Mouse (Mus musculus): ENCODE measurements around the gene Pola2. TPM values are rescaled to one million over a fixed set of nuclear protein-coding genes. Genes with fewer than 3 reads are reported as not detected.

Pola2 gene
- polyA plus RNA-seq, 1 experiment from 2014 or later: 80.7 TPM

DNA sequence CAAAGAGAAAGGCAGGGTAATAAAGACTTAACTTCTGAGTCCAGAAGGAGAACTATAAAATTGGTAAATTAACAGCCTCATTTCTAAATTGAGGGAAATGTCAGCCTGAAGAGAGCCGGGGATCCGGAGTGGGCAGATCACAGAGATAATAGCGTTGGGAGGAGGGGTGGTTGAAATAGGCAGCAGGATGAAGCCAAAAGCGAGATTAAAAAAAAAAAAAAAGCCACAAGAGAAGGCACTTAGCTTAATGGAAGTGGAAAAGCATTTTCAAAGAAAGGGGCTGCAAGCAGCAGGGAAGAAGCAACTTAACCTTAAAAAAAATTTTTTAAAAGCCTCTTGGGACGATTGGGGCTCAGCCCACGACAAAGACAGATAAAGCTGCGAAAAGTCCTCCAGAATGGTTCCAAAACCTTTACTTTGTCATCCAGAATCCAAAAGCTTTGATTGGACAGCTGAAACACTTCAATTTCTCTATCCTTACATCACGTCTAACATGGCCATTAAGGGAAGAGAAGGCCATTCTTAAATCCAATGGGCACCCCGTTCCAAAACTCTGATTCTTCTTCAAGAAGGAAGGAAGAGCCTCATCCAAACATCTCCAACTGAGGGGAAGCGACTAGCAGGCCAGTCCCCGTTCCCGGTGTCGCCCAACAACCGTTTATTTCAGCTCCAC lies 52.4 kb downstream of the Pola2 start:
- no peak for DNase-seq (ENCODE audit: low spot score)
- Histone ChIP-seq H3K4me1 (peaks cover 29% of the 10 kb centered on the region), H3K4me3 (peak overlapping the region; percentile 99), H3K9me3 (no peaks in the 10 kb centered on the region), H3K27me3 (ENCODE audit: insufficient read depth, poor library complexity, severe bottlenecking) (no peaks in the 10 kb centered on the region), H3K27ac (peak overlapping the region; percentile 96), H3K36me3 (peaks cover 29% of the 10 kb centered on the region)
- WGBS: 7% methylated on average over 14 of the region's 14 CpGs

DNA sequence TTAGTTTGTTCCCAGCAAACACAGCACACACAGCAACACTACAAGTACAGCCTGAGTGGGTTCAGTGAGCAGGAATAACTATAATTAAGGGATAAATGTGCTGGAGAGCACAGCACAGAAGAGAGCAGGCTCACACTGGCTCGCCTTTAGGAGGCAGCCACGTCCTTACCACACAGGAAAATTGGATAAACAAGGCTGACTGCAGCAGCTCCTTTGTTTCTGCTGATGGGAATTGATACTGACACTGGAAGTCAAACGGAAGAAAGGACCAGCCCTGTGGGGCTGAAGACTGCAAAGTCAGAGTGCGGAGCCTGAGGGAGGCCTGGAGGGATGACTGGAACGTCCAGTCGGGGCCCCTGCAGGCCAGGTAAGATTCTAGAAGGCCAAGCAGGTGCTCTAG lies 53.8 kb downstream of the Pola2 start:
- no peak overlapping the region for H3K27ac ChIP-seq
- H3K4me3 ChIP-seq: peak overlapping the region; percentile 16; the same call in 1 of the 2 replicates
- H3K4me1 ChIP-seq: peaks cover 27% of the 10 kb centered on the region
- no peaks in the 10 kb centered on the region for H3K9me3 ChIP-seq
- no peak for DNase-seq (ENCODE audit: low spot score)
- no peaks in the 10 kb centered on the region for H3K27me3 ChIP-seq (ENCODE audit: insufficient read depth, poor library complexity, severe bottlenecking)
- H3K36me3 ChIP-seq: peaks cover 33% of the 10 kb centered on the region
- 60% methylated on average over 6 of the region's 6 CpGs for WGBS

DNA sequence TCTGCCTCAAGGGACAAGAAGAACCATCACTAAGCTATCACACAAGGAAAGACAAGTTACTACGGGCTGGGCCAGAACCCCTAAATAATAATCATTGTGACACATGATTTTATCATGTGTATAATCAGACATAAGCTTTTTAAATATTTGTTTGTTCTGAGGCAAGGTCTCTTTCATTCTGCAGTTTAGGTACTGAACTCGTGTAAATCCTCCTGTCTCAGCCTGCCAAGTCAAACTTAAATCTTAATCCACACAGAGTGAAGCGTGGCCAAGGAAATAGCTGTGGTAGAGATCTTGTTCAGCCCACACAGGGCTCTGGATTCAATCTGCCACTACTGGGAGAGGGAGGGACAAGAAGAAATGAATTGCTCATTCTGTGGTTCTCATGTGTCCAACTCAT lies 56.7 kb downstream of the Pola2 start:
- 92% methylated on average over 3 of the region's 3 CpGs for WGBS
- H3K27me3 ChIP-seq (ENCODE audit: insufficient read depth, poor library complexity, severe bottlenecking): no peaks in the 10 kb centered on the region
- H3K36me3 ChIP-seq: peaks cover 58% of the 10 kb centered on the region
- H3K27ac ChIP-seq: no peak overlapping the region
- DNase-seq (ENCODE audit: low spot score): no peak
- peaks cover 20% of the 10 kb centered on the region for H3K4me1 ChIP-seq
- no peaks in the 10 kb centered on the region for H3K9me3 ChIP-seq
- no peak overlapping the region for H3K4me3 ChIP-seq

DNA sequence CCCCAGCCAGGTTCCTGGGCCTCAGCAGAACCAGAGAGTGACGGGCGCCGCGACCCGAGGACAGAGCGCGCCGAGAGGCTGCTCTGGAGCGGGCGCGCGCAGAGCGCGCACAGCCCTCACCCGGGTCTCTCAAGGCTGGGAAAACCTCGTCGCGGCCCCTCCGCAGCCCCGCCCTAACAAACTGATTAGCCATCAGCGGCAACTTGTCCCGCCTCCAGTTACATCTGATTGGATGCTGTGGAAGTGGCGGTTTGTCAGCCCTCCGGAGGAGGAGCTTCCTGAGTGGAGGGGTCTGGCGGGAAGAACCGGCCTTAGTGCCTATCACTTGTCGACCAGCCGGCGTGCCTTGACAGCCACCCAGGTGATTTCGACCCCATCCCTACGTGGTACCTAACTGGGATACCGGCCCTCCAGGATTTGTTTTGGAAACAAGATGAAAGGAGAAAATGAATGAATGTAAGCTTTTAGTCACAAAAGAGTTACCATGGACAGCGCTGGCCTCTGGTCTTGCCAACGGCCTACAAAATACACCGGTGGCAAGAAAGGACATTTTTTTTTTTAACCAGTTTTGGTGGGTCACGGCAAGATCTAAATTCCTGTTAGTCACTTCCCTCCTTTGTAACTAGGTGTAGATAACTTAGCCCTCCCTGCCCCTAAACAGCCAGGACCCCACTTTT lies 69.9 kb downstream of the Pola2 start, which contains the start of gene Tigd3:
Tigd3 (minus strand) TSS at position 148 of the 677 bp plus-strand sequence.
- Histone ChIP-seq H3K4me1 (peaks cover 30% of the 10 kb centered on the region), H3K4me3 (peak within 1 kb of the TSS; percentile 79), H3K9me3 (no peaks in the 10 kb centered on the region), H3K27ac (peak within 1 kb of the TSS; percentile 95), H3K36me3 (peaks cover 46% of the 10 kb centered on the region), H3K27me3 (ENCODE audit: insufficient read depth, poor library complexity, severe bottlenecking) (no peaks in the 10 kb centered on the region)
- peak; percentile 98 for DNase-seq (ENCODE audit: low spot score)
- WGBS: 3% methylated on average over 36 of the region's 36 CpGs

DNA sequence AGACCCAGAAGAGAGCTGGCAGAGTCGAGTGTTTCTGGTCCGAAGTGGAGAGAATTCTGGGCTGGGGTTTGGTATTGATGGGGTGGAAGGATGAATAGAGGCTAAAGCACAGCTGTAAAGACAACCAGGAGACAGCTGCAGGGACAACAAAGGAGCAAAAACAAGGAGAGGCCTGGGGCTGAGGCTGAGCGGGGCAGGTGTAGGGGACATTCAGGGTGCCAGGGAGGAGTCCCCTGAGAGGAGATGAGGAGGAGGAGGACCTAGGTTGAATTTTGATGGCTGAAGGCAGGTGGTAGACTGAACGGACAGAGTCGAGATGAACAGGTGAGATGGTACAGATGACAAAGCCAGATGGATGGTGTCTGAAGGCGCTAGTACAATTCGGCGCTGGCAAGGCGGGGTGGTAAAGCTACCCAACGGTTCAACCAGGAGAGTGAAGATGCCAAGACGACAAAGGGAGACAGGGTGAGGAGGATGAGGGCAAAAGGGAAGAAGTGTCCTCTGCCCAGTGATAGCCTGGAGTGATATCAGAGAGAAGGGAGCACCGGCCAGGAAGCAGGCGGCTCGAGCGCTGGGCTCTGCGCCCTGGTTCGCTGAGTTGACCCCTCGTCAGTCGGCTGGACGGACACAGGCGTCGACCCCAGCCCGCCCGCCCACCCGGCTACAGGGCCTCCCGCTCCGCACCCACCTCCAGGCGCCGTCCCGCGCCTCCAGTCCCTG lies 70.6 kb downstream of the Pola2 start:
- peaks cover 42% of the 10 kb centered on the region for H3K36me3 ChIP-seq
- H3K27ac ChIP-seq: peak overlapping the region; percentile 95
- peak overlapping the region; percentile 79 for H3K4me3 ChIP-seq
- DNase-seq (ENCODE audit: low spot score): no peak
- H3K27me3 ChIP-seq (ENCODE audit: insufficient read depth, poor library complexity, severe bottlenecking): no peaks in the 10 kb centered on the region
- 13% methylated on average over 24 of the region's 31 CpGs for WGBS
- no peaks in the 10 kb centered on the region for H3K9me3 ChIP-seq
- H3K4me1 ChIP-seq: peaks cover 30% of the 10 kb centered on the region

DNA sequence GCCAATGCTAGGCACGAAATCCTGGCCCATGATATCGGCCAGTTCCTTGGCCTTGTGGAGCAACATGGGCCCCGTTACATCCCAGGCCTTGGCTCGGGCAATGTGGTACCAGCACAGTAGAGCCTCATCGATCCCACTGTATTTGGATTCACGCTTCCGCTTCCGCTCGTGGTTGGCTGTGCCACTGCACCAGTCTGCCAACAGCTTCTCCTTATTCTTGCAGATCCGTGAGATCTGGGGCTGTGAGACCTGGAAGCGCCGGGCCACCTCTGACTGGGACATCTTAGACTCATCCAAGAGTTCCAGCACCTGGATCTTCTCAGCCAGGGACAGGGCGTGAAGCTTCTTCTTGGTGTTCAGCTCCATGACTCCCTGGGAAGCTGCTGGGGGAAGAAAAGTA lies 71.3 kb downstream of the Pola2 start:
- 93% methylated on average over 13 of the region's 13 CpGs for WGBS
- H3K4me3 ChIP-seq: 0 out of 2 replicates have a peak overlapping the region, but pooled peaks have one; percentile 79
- peaks cover 30% of the 10 kb centered on the region for H3K4me1 ChIP-seq
- no peak for DNase-seq (ENCODE audit: low spot score)
- H3K9me3 ChIP-seq: no peaks in the 10 kb centered on the region
- H3K36me3 ChIP-seq: peaks cover 36% of the 10 kb centered on the region
- no peaks in the 10 kb centered on the region for H3K27me3 ChIP-seq (ENCODE audit: insufficient read depth, poor library complexity, severe bottlenecking)
- H3K27ac ChIP-seq: peak overlapping the region; percentile 95; the same call in 1 of the 2 replicates

DNA sequence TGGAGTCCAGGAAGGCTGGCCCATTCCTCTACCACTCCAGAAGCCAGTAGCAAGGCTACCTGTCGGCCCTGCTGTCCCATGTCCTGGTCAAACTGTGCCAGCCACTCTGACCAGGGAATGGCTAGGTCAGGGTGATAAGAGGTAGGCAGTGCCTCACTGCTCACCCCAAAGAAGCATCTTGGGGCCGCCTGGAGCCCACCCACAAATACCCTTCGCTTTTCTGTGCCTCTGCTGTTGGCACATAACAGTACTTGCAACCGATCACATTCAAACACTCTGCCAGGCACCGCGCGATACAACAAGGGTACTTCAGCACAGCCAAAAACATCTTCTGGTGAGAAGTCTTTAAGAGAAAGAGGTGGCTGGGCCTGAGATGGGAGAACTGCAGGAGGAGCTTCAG lies 71.7 kb downstream of the Pola2 start:
- peak overlapping the region; percentile 4; the same call in 1 of the 2 replicates for H3K27ac ChIP-seq
- DNase-seq (ENCODE audit: low spot score): no peak
- H3K9me3 ChIP-seq: no peaks in the 10 kb centered on the region
- H3K27me3 ChIP-seq (ENCODE audit: insufficient read depth, poor library complexity, severe bottlenecking): no peaks in the 10 kb centered on the region
- H3K36me3 ChIP-seq: peaks cover 31% of the 10 kb centered on the region
- WGBS: 91% methylated on average over 7 of the region's 7 CpGs
- H3K4me1 ChIP-seq: peaks cover 30% of the 10 kb centered on the region
- no peak overlapping the region for H3K4me3 ChIP-seq

DNA sequence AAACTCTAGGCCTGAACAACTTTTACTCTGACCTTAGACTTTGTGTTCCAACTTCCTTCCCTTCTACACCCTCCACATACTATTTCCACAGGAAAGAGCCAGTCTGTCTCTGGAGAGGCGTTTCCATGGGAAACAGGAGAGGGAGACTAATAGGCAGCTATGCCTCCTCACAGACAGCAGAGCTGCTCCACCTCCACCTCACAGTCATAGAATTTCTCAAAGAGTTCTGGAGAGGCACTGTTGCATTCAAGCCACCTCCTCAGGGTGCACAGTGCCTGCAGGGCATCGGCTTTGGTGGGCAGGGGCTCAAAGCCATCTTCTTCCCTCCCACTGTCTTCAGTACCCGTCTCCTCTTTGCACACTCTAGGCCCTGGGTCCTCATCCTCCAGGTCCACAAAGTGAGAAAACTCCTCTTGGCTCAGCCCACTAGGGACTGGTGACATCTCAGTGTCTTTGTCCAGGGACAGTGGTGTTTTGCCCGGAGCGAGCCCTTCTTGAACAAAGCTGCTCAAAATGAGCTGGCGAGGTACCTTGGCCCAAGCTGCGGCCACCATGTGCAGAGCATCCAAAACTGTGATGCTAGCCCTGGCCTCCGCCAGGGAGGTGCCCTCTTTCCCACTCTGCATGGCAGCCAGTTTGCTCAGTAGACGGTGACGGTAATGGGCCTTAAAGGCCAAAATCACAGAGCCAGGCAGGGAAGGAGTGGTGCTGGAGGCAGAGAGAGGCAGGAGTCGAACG lies 72.3 kb downstream of the Pola2 start:
- WGBS: 87% methylated on average over 12 of the region's 12 CpGs
- Histone ChIP-seq H3K36me3 (peaks cover 27% of the 10 kb centered on the region), H3K27ac (peak overlapping the region; percentile 4; the same call in 1 of the 2 replicates), H3K9me3 (no peaks in the 10 kb centered on the region), H3K4me3 (no peak overlapping the region), H3K4me1 (peaks cover 30% of the 10 kb centered on the region), H3K27me3 (ENCODE audit: insufficient read depth, poor library complexity, severe bottlenecking) (no peaks in the 10 kb centered on the region)
- no peak for DNase-seq (ENCODE audit: low spot score)

Other genes starting within 250 kb of the Pola2 start
- gene Ehbp1l1, start 237.9 kb downstream of the Pola2 start, polyA plus RNA-seq (2016; fragmentation: Nextera tagmentation; extraction: Ambion mirVana): 69.0 and 130 TPM in 2 replicates
- gene Fam89b, start 234.5 kb downstream of the Pola2 start, polyA plus RNA-seq (2016; fragmentation: Nextera tagmentation; extraction: Ambion mirVana): 75.9 and 88.9 TPM in 2 replicates
- 4.2 and 4.3 TPM in 2 replicates for gene Ltbp3, start 223.3 kb downstream of the Pola2 start, polyA plus RNA-seq (2016; fragmentation: Nextera tagmentation; extraction: Ambion mirVana)
- 74.4 and 75.2 TPM in 2 replicates for gene Scyl1, start 192.8 kb downstream of the Pola2 start, polyA plus RNA-seq (2016; fragmentation: Nextera tagmentation; extraction: Ambion mirVana)
- 40.6 and 46.3 TPM in 2 replicates for gene Frmd8, start 88.9 kb downstream of the Pola2 start, polyA plus RNA-seq (2016; fragmentation: Nextera tagmentation; extraction: Ambion mirVana)
- 2.1 and 2.5 TPM in 2 replicates for gene Slc25a45, start 86.4 kb downstream of the Pola2 start, polyA plus RNA-seq (2016; fragmentation: Nextera tagmentation; extraction: Ambion mirVana)
- 2.4 and 2.9 TPM in 2 replicates for gene Tigd3, start 70.1 kb downstream of the Pola2 start, polyA plus RNA-seq (2016; fragmentation: Nextera tagmentation; extraction: Ambion mirVana)
- 134 and 150 TPM in 2 replicates for gene Dpf2, start 51.2 kb downstream of the Pola2 start, polyA plus RNA-seq (2016; fragmentation: Nextera tagmentation; extraction: Ambion mirVana)
- gene Cdc42ep2, start 39.4 kb downstream of the Pola2 start, polyA plus RNA-seq (2016; fragmentation: Nextera tagmentation; extraction: Ambion mirVana): 5.9 and 7.4 TPM in 2 replicates
- gene Slc22a20, start 21.9 kb upstream of the Pola2 start, polyA plus RNA-seq (2016; fragmentation: Nextera tagmentation; extraction: Ambion mirVana): not detected in 2 replicates
- 7.3 and 7.4 TPM in 2 replicates for gene Capn1, start 51.7 kb upstream of the Pola2 start, polyA plus RNA-seq (2016; fragmentation: Nextera tagmentation; extraction: Ambion mirVana)
- 25.4 and 31.0 TPM in 2 replicates for gene Syvn1, start 82.4 kb upstream of the Pola2 start, polyA plus RNA-seq (2016; fragmentation: Nextera tagmentation; extraction: Ambion mirVana)
- gene Mrpl49, start 93.6 kb upstream of the Pola2 start, polyA plus RNA-seq (2016; fragmentation: Nextera tagmentation; extraction: Ambion mirVana): 71.4 and 85.0 TPM in 2 replicates
- gene Fau, start 93.6 kb upstream of the Pola2 start, polyA plus RNA-seq (2016; fragmentation: Nextera tagmentation; extraction: Ambion mirVana): 570 and 662 TPM in 2 replicates
- gene Znhit2, start 97.0 kb upstream of the Pola2 start, polyA plus RNA-seq (2016; fragmentation: Nextera tagmentation; extraction: Ambion mirVana): 26.9 and 33.4 TPM in 2 replicates
- gene Tm7sf2, start 104.2 kb upstream of the Pola2 start, polyA plus RNA-seq (2016; fragmentation: Nextera tagmentation; extraction: Ambion mirVana): 13.7 and 18.8 TPM in 2 replicates
- 57.3 and 60.5 TPM in 2 replicates for gene Vps51, start 113.0 kb upstream of the Pola2 start, polyA plus RNA-seq (2016; fragmentation: Nextera tagmentation; extraction: Ambion mirVana)
- not detected in 2 replicates for gene Tmem262, start 115.8 kb upstream of the Pola2 start, polyA plus RNA-seq (2016; fragmentation: Nextera tagmentation; extraction: Ambion mirVana)
- 1.1 and 1.5 TPM in 2 replicates for gene Gm28374, start 118.1 kb upstream of the Pola2 start, polyA plus RNA-seq (2016; fragmentation: Nextera tagmentation; extraction: Ambion mirVana)
- 63.4 and 71.3 TPM in 2 replicates for gene Zfpl1, start 120.8 kb upstream of the Pola2 start, polyA plus RNA-seq (2016; fragmentation: Nextera tagmentation; extraction: Ambion mirVana)
- gene Cdca5, start 120.8 kb upstream of the Pola2 start, polyA plus RNA-seq (2016; fragmentation: Nextera tagmentation; extraction: Ambion mirVana): 38.9 and 43.5 TPM in 2 replicates
- 0.26 and 0.39 TPM in 2 replicates for gene AC131692.1, start 130.2 kb upstream of the Pola2 start, polyA plus RNA-seq (2016; fragmentation: Nextera tagmentation; extraction: Ambion mirVana)
- 0.52 and 0.59 TPM in 2 replicates for gene Naaladl1, start 141.6 kb upstream of the Pola2 start, polyA plus RNA-seq (2016; fragmentation: Nextera tagmentation; extraction: Ambion mirVana)
- gene Sac3d1, start 154.4 kb upstream of the Pola2 start, polyA plus RNA-seq (2016; fragmentation: Nextera tagmentation; extraction: Ambion mirVana): 42.3 and 57.9 TPM in 2 replicates
- 22.4 and 25.8 TPM in 2 replicates for gene Snx15, start 164.1 kb upstream of the Pola2 start, polyA plus RNA-seq (2016; fragmentation: Nextera tagmentation; extraction: Ambion mirVana)
- gene Batf2, start 176.8 kb upstream of the Pola2 start, polyA plus RNA-seq (2016; fragmentation: Nextera tagmentation; extraction: Ambion mirVana): not detected in 2 replicates
- 91.2 and 105 TPM in 2 replicates for gene Arl2, start 177.3 kb upstream of the Pola2 start, polyA plus RNA-seq (2016; fragmentation: Nextera tagmentation; extraction: Ambion mirVana)
- gene Majin, start 220.2 kb upstream of the Pola2 start, polyA plus RNA-seq (2016; fragmentation: Nextera tagmentation; extraction: Ambion mirVana): not detected in 2 replicates

Measured in heart, embryonic 10.5 days (tissue).